Mouse (Mus musculus) intestine, postnatal 0 days (tissue): ENCODE data around the gene Sbk3. TPM values are rescaled to one million over a fixed set of nuclear protein-coding genes. Genes with fewer than 3 reads are reported as not detected.

Experiments used
- ATAC-seq: fragments of 200-750 bp; cut with Nextera tagmentation; 2 replicates; pipeline ENCODE4 v1.8.0; 2017; ENCODE audit warnings: mild to moderate bottlenecking, moderate TSS enrichment, moderate library complexity
- H3K27ac ChIP-seq: fragments of 300-500 bp; sonication (generic); 2 replicates; pipeline ENCODE4 v1.5.1; 2014; ENCODE audit warnings: mild to moderate bottlenecking, low read depth, low read length, moderate library complexity
- H3K27me3 ChIP-seq: fragments of 300-500 bp; sonication (generic); replicated peaks from 2 replicates; pipeline ENCODE4 v1.6.1; 2014; ENCODE audit warnings: low read length, mixed read lengths; ENCODE audit not compliant: control insufficient read depth, insufficient read depth
- H3K36me3 ChIP-seq: fragments of 300-500 bp; sonication (generic); 2 replicates; pipeline ENCODE4 v1.6.1; 2014; ENCODE audit warnings: mild to moderate bottlenecking, moderate library complexity; ENCODE audit not compliant: control insufficient read depth, insufficient read depth
- H3K4me1 ChIP-seq: fragments of 300-500 bp; sonication (generic); replicated peaks from 2 replicates; pipeline ENCODE4 v1.6.1; 2014; ENCODE audit warnings: antibody characterized with exemption, low read length, mixed read lengths; ENCODE audit not compliant: control insufficient read depth, insufficient read depth
- H3K4me2 ChIP-seq: fragments of 300-500 bp; sonication (generic); replicated peaks from 2 replicates; pipeline ENCODE4 v1.6.1; 2014; ENCODE audit warnings: low read depth, mild to moderate bottlenecking, moderate library complexity
- H3K4me3 ChIP-seq: fragments of 300-500 bp; sonication (generic); 2 replicates; pipeline ENCODE4 v1.5.1; 2014; ENCODE audit warnings: low read depth, low read length
- H3K9ac ChIP-seq: fragments of 300-500 bp; sonication (generic); 2 replicates; pipeline ENCODE4 v1.6.1; 2014; ENCODE audit warnings: mild to moderate bottlenecking, low read depth, low read length
- H3K9me3 ChIP-seq: fragments of 300-500 bp; sonication (generic); 2 replicates; pipeline ENCODE4 v1.6.1; 2016; ENCODE audit warnings: mixed run types; ENCODE audit not compliant: control insufficient read depth
- CTCF ChIP-seq: sonication (generic); IDR thresholded peaks from 2 replicates; pipeline ENCODE4 v1.5.1; 2016; ENCODE audit warnings: low read depth, mild to moderate bottlenecking, control low read depth, antibody characterized with exemption, moderate library complexity
- WGBS: fragments of 180-500 bp; shearing (Covaris S2); extraction: QIAGEN DNeasy Blood & Tissue Kit; methylation state at CpG from one replicate; pipeline ENCODE4 v1.1.7; 2014; 5-methylcytosine and 5-hydroxymethylcytosine counted together
- polyA plus RNA-seq: library from polyadenylated mRNA; unstranded; fragments of >200 nt; fragmentation: Nextera tagmentation; extraction: Ambion mirVana; gene quantifications from 2 replicates; pipeline ENCODE4 v1.2.1, GENCODE M21; 2015

Sbk3 gene
- polyA plus RNA-seq, 1 experiment from 2014 or later = not detected

DNA sequence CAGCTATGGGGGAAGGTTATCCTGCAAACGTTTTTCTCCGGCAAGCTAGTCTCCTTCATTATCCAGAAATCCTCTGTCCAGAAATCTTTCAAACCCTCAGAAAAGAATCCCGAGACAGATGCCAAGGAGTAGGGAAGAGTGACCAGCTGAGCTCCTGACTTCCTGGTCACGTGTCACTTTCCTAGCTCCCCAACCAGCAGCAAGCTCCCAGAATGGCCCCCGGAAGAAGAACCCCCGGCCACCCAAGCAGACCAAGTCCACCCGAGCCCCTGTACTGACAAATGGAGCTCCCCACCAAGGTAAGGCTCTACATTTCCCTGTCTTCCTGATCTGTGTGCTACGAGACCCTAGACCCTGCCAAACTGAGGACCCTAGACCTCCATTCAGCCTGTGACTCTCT, 43.3 kb downstream of the Sbk3 start:
- H3K4me2 ChIP-seq = 0 out of 2 replicates have a peak overlapping the region, but pooled peaks have one; percentile 13
- no peak for ATAC-seq

DNA sequence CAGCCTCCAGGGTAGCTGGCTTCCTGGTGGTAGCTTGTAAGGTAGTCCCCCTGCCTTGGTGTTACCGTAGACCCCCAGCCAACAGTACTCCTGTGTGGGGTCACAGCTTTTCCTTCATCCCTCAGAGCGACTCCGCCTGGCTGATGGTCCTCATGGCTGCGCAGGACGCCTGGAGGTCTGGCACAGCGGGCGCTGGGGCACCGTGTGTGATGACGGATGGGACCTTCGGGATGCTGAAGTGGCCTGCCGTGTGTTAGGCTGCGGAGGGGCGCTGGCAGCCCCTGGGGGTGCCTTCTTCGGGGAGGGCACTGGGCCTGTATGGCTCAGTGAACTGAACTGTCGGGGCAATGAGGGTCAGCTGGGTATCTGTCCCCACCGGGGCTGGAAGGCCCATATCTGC, 44.1 kb downstream of the Sbk3 start:
- 0 out of 2 replicates have a peak, but pooled peaks cover 8% of the 10 kb centered on the region for H3K4me1 ChIP-seq
- no peaks in the 10 kb centered on the region for H3K36me3 ChIP-seq
- H3K4me2 ChIP-seq = no peak overlapping the region
- no peak overlapping the region for H3K4me3 ChIP-seq
- 79% methylated on average over 16 of the region's 16 CpGs for WGBS
- no peak for ATAC-seq
- H3K27me3 ChIP-seq = 0 out of 2 replicates have a peak, but pooled peaks cover 6% of the 10 kb centered on the region
- H3K9ac ChIP-seq = no peak overlapping the region
- TF ChIP-seq CTCF = no peak
- no peaks in the 10 kb centered on the region for H3K9me3 ChIP-seq
- no peak overlapping the region for H3K27ac ChIP-seq

More for the DNA sequence above, 43.3 kb downstream of the Sbk3 start:
- H3K36me3 ChIP-seq = no peaks in the 10 kb centered on the region
- H3K27ac ChIP-seq = no peak overlapping the region
- 0 out of 2 replicates have a peak, but pooled peaks cover 6% of the 10 kb centered on the region for H3K27me3 ChIP-seq
- 50% methylated on average over 8 of the region's 8 CpGs for WGBS
- H3K4me3 ChIP-seq = no peak overlapping the region
- H3K4me1 ChIP-seq = 0 out of 2 replicates have a peak, but pooled peaks cover 5% of the 10 kb centered on the region
- TF ChIP-seq CTCF = no peak
- H3K9me3 ChIP-seq = no peaks in the 10 kb centered on the region
- no peak overlapping the region for H3K9ac ChIP-seq

DNA sequence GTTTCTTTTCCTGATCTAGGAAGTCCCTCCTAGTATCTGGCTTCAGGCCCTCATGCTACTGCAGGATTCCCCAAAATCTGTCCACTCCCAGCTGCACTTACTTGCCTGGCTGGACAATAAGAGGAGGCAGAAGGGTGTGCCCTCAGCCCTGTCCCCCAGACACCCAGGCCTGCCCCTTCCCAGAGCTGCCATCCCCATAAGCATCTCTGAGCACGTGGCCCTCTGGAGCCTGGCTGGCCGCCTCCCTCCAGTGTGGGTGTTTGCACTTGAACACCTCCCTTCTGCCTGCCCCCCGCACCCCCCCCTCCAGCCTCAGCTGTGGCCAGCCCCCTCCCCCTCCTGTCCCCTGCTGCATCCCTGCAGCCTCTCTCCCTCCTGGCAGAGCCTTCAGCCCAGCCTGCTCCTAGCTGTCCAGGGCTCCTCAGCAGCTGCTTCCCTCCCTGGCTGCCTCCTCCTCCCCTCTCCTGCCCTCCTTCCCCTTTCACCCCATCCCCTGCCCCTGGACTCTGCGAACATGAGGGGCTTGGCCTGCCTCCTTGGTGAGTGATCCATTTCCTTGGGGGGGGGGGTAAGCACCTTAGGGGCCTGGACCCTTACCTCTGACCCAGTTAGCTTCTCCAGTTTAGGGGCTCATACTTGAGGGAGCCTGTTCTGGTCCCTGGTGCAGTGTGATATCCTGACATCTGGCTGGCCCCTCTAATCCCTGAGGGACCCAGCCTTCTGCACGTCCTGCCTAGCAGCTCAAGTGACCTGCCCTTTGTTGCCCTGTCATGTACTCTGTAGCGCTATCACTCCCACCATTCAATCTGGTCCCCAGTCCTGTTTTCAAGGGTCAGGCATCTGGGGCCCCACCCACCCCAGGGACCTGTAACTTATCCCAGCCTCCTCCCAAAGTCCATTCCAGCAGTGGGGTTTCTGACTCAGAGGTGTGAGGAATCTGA, 45.3 kb downstream of the Sbk3 start, which contains the start of gene Ssc5d:
Gene Ssc5d, plus strand, starts transcription at position 345 of the 941 bp plus-strand sequence.
- Histone ChIP-seq H3K4me1 (0 out of 2 replicates have a peak, but pooled peaks cover 8% of the 10 kb centered on the region), H3K36me3 (peaks cover 2% of the 10 kb centered on the region; the same call in 1 of the 2 replicates), H3K9me3 (no peaks in the 10 kb centered on the region), H3K4me3 (no peak within 1 kb of the TSS), H3K27me3 (0 out of 2 replicates have a peak, but pooled peaks cover 6% of the 10 kb centered on the region), H3K4me2 (no peak within 1 kb of the TSS; the same call in none of the 2 replicates), H3K27ac (peak within 1 kb of the TSS; percentile 68), H3K9ac (no peak within 1 kb of the TSS)
- 18% methylated on average over 6 of the region's 6 CpGs for WGBS
- no peak for TF ChIP-seq CTCF
- peak; percentile 20 for ATAC-seq

DNA sequence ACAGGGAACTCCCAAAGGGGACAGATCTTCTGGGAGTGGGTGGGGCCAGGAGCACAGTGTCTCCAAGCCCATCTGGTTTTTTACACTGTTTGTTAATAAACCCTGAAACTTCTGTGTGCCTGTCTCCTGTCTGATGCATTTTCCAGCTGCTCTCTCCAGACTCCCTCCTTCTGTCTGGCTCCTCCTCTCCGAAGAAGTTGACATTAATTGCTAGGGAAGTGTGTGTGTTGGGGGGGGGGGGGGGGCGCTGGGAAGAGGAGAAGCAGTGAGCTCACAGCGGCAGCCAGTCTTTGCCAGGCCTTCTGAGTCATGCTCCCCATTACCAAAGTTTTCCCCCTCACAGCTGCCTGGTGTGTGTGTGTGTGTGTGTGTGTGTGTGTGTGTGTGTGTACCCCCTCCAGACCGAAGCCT, 46.1 kb downstream of the Sbk3 start:
- Histone ChIP-seq H3K9ac (no peak overlapping the region), H3K4me2 (no peak overlapping the region), H3K27ac (peak overlapping the region; percentile 68; the same call in 1 of the 2 replicates), H3K4me1 (0 out of 2 replicates have a peak, but pooled peaks cover 8% of the 10 kb centered on the region), H3K36me3 (peaks cover 10% of the 10 kb centered on the region), H3K9me3 (no peaks in the 10 kb centered on the region), H3K4me3 (no peak overlapping the region), H3K27me3 (0 out of 2 replicates have a peak, but pooled peaks cover 6% of the 10 kb centered on the region)
- no peak for TF ChIP-seq CTCF
- WGBS = 4% methylated on average over 3 of the region's 4 CpGs
- peak; percentile 19 for ATAC-seq

DNA sequence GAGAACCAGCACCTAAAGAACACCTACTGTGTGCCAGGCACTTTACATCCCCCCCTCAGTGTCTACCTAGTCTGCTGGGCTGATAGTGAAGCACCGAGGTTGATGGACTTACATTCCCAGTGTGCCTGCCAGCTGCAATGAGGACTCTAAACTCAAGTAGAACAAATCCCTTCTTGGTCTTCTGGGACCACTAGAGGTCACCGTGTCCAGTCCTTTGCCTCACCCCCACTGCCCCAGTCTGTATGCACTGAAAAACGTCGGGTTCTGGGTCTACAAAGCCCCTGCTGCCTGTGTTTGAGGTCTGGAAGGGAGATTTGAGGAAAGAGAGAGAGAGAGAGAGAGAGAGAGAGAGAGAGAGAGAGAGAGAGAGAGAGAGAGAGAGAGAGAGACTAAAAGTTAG, 46.5 kb downstream of the Sbk3 start:
- Histone ChIP-seq H3K36me3 (peaks cover 14% of the 10 kb centered on the region), H3K4me2 (peak overlapping the region; percentile 54), H3K9me3 (no peaks in the 10 kb centered on the region), H3K4me3 (no peak overlapping the region), H3K27ac (peak overlapping the region; percentile 68), H3K4me1 (0 out of 2 replicates have a peak, but pooled peaks cover 8% of the 10 kb centered on the region), H3K9ac (no peak overlapping the region), H3K27me3 (0 out of 2 replicates have a peak, but pooled peaks cover 6% of the 10 kb centered on the region)
- no peak for ATAC-seq
- 4% methylated on average over 4 of the region's 4 CpGs for WGBS
- TF ChIP-seq CTCF = 0 out of 2 replicates have a peak, but pooled peaks have one; percentile 14
